Mouse (Mus musculus): ENCODE results near the gene Myl10. TPM values are rescaled to one million over a fixed set of nuclear protein-coding genes. Genes with fewer than 3 reads are reported as not detected.
"Not testable (repeated sequence)": the region's sequence is repeated elsewhere in the genome, so short reads cannot be mapped to it uniquely, and the experiment has no call there.

Gene Myl10
- total and polyA plus RNA-seq, 3 experiments, result not detected

- Histone ChIP-seq H3K36me3 (replicated peaks in 1 of 2; ENCODE audit: control insufficient read depth in 1 of 2, insufficient read depth in 1 of 2, low read length in 1 of 2) (no peaks in the 10 kb centered on the region), H3K9ac (ENCODE audit: insufficient read depth, low read depth) (no peak overlapping the region), H3K9me3 (replicated peaks; ENCODE audit: low read length) (peaks cover 10% of the 10 kb centered on the region), H3K4me1 (ENCODE audit: control insufficient read depth in 1 of 2, insufficient read depth in 2 of 2) (no peaks in the 10 kb centered on the region), H3K27ac (ENCODE audit: insufficient read depth, low read depth) (no peak overlapping the region), H3K79me2 (replicated peaks; ENCODE audit: control insufficient read depth, extremely low read depth, insufficient read depth, poor library complexity, severe bottlenecking) (no peaks in the 10 kb centered on the region), H3K4me3 (replicated peaks in 1 of 3; ENCODE audit: low read depth in 2 of 3, low read length in 2 of 3, poor library complexity in 1 of 3) (no peak overlapping the region), H3K4me2 (ENCODE audit: insufficient read depth, low read depth, poor library complexity, severe bottlenecking) (no peak overlapping the region), H3K27me3 (replicated peaks) (peaks cover 47% of the 10 kb centered on the region)
- in situ Hi-C loops (cut with MboI; ENCODE audit: low pct_ligation_motif_present, low pct_unique_long_range_greater_than_20kb, low sequenced_read_pairs) (no loop called here), dilution Hi-C loops (cut with MboI; ENCODE audit: extremely low pct_ligation_motif_present, extremely low pct_unique_long_range_greater_than_20kb, low sequenced_read_pairs) (no loop called here)
- DNase-seq (ENCODE audit: extremely low read depth), result no peak
- TF ChIP-seq CHD2 (IDR thresholded peaks at IDR 0.05; ENCODE audit: low read length), result no peak
- TF ChIP-seq USF2 (conservative IDR thresholded peaks at IDR 0.05; ENCODE audit: low read depth, low read length), result no peak
- no peak for TF ChIP-seq HCFC1 (IDR thresholded peaks at IDR 0.05; ENCODE audit: low read depth, low read length)
These were observed 24.6 kb downstream of the Myl10 start for GRCm38 (mm10) chr5:136717573-136717854.

GRCm38 (mm10) chr5:136718656-136719055 lies 25.7 kb downstream of the Myl10 start:
- Histone ChIP-seq H3K9ac (ENCODE audit: insufficient read depth, low read depth) (no peak overlapping the region), H3K79me2 (replicated peaks; ENCODE audit: control insufficient read depth, extremely low read depth, insufficient read depth, poor library complexity, severe bottlenecking) (no peaks in the 10 kb centered on the region), H3K4me1 (ENCODE audit: control insufficient read depth in 1 of 2, insufficient read depth in 2 of 2) (no peaks in the 10 kb centered on the region), H3K4me3 (replicated peaks in 1 of 3; ENCODE audit: low read depth in 2 of 3, low read length in 2 of 3, poor library complexity in 1 of 3) (no peak overlapping the region), H3K27ac (ENCODE audit: insufficient read depth, low read depth) (no peak overlapping the region), H3K27me3 (replicated peaks) (peaks cover 53% of the 10 kb centered on the region), H3K4me2 (ENCODE audit: insufficient read depth, low read depth, poor library complexity, severe bottlenecking) (no peak overlapping the region), H3K9me3 (replicated peaks; ENCODE audit: low read length) (peaks cover 11% of the 10 kb centered on the region), H3K36me3 (replicated peaks in 1 of 2; ENCODE audit: control insufficient read depth in 1 of 2, insufficient read depth in 1 of 2, low read length in 1 of 2) (no peaks in the 10 kb centered on the region)
- TF ChIP-seq CHD1 (IDR thresholded peaks at IDR 0.05; ENCODE audit: low read depth, low read length) (no peak), MAX (IDR thresholded peaks at IDR 0.05; ENCODE audit: low read length) (no peak), MEF2A (IDR thresholded peaks at IDR 0.05; ENCODE audit: borderline replicate concordance, low read depth, low read length) (no peak), TBP (conservative IDR thresholded peaks at IDR 0.05; ENCODE audit: low read depth, low read length) (no peak), CHD2 (IDR thresholded peaks at IDR 0.05; ENCODE audit: low read length) (no peak), USF1 (IDR thresholded peaks at IDR 0.05; ENCODE audit: low read depth, low read length) (no peak), POLR2AphosphoS2 (IDR thresholded peaks at IDR 0.05; ENCODE audit: low read depth, low read length) (no peak)
- no peak for DNase-seq (ENCODE audit: extremely low read depth)
- in situ Hi-C loops (cut with MboI; ENCODE audit: low pct_ligation_motif_present, low pct_unique_long_range_greater_than_20kb, low sequenced_read_pairs) (no loop called here), dilution Hi-C loops (cut with MboI; ENCODE audit: extremely low pct_ligation_motif_present, extremely low pct_unique_long_range_greater_than_20kb, low sequenced_read_pairs) (no loop called here)

- in situ Hi-C loops (cut with MboI; ENCODE audit: low pct_ligation_motif_present, low pct_unique_long_range_greater_than_20kb, low sequenced_read_pairs) (no loop called here), dilution Hi-C loops (cut with MboI; ENCODE audit: extremely low pct_ligation_motif_present, extremely low pct_unique_long_range_greater_than_20kb, low sequenced_read_pairs) (no loop called here)
- Histone ChIP-seq H3K9me3 (replicated peaks; ENCODE audit: low read length) (peaks cover 11% of the 10 kb centered on the region), H3K27me3 (replicated peaks) (peaks cover 42% of the 10 kb centered on the region), H3K9ac (ENCODE audit: insufficient read depth, low read depth) (no peak overlapping the region), H3K4me1 (ENCODE audit: control insufficient read depth in 1 of 2, insufficient read depth in 2 of 2) (no peaks in the 10 kb centered on the region), H3K36me3 (replicated peaks in 1 of 2; ENCODE audit: control insufficient read depth in 1 of 2, insufficient read depth in 1 of 2, low read length in 1 of 2) (no peaks in the 10 kb centered on the region), H3K27ac (ENCODE audit: insufficient read depth, low read depth) (no peak overlapping the region), H3K4me3 (replicated peaks in 1 of 3; ENCODE audit: low read depth in 2 of 3, low read length in 2 of 3, poor library complexity in 1 of 3) (no peak overlapping the region), H3K4me2 (ENCODE audit: insufficient read depth, low read depth, poor library complexity, severe bottlenecking) (no peak overlapping the region), H3K79me2 (replicated peaks; ENCODE audit: control insufficient read depth, extremely low read depth, insufficient read depth, poor library complexity, severe bottlenecking) (no peaks in the 10 kb centered on the region)
- DNase-seq (ENCODE audit: extremely low read depth), result no peak
- TF ChIP-seq HCFC1 (IDR thresholded peaks at IDR 0.05; ENCODE audit: low read depth, low read length), result no peak
- TF ChIP-seq CHD1 (IDR thresholded peaks at IDR 0.05; ENCODE audit: low read depth, low read length), result no peak
- no peak for TF ChIP-seq IRF4 (IDR thresholded peaks at IDR 0.05; ENCODE audit: low read depth, low read length)
- no peak for TF ChIP-seq SMC3 (IDR thresholded peaks at IDR 0.05; ENCODE audit: low read depth, low read length)
- TF ChIP-seq MXI1 (IDR thresholded peaks at IDR 0.05; ENCODE audit: low read depth, low read length), result no peak
- no peak for TF ChIP-seq KAT2A (IDR thresholded peaks at IDR 0.05; ENCODE audit: insufficient replicate concordance, low read length)
- no peak for TF ChIP-seq UBTF (IDR thresholded peaks at IDR 0.05; ENCODE audit: low read depth, low read length)
- TF ChIP-seq BHLHE40 (IDR thresholded peaks at IDR 0.05; ENCODE audit: low read depth, low read length), result no peak
- TF ChIP-seq MEF2A (IDR thresholded peaks at IDR 0.05; ENCODE audit: borderline replicate concordance, low read depth, low read length), result no peak
- TF ChIP-seq POLR2AphosphoS2 (IDR thresholded peaks at IDR 0.05; ENCODE audit: low read depth, low read length), result no peak
- no peak for TF ChIP-seq CHD2 (IDR thresholded peaks at IDR 0.05; ENCODE audit: low read length)
- TF ChIP-seq RCOR1 (conservative IDR thresholded peaks at IDR 0.05; ENCODE audit: low read depth, low read length), result no peak
- no peak for TF ChIP-seq PAX5 (IDR thresholded peaks at IDR 0.05; ENCODE audit: low read length)
These were observed 28.6 kb downstream of the Myl10 start for GRCm38 (mm10) chr5:136721596-136721995.

GRCm38 (mm10) chr5:136726271-136726670 lies 33.3 kb downstream of the Myl10 start:
- dilution Hi-C loops (cut with MboI; ENCODE audit: extremely low pct_ligation_motif_present, extremely low pct_unique_long_range_greater_than_20kb, low sequenced_read_pairs); DNase-seq (ENCODE audit: extremely low read depth): not testable (repeated sequence)

More at GRCm38 (mm10) chr5:136726271-136726670, 33.3 kb downstream of the Myl10 start:
- H3K79me2 ChIP-seq (replicated peaks; ENCODE audit: control insufficient read depth, extremely low read depth, insufficient read depth, poor library complexity, severe bottlenecking); H3K4me2 ChIP-seq (ENCODE audit: insufficient read depth, low read depth, poor library complexity, severe bottlenecking); in situ Hi-C loops (cut with MboI; ENCODE audit: low pct_ligation_motif_present, low pct_unique_long_range_greater_than_20kb, low sequenced_read_pairs); H3K4me3 ChIP-seq (replicated peaks in 1 of 3; ENCODE audit: low read depth in 2 of 3, low read length in 2 of 3, poor library complexity in 1 of 3); H3K36me3 ChIP-seq (replicated peaks in 1 of 2; ENCODE audit: control insufficient read depth in 1 of 2, insufficient read depth in 1 of 2, low read length in 1 of 2); H3K9ac ChIP-seq (ENCODE audit: insufficient read depth, low read depth); H3K27ac ChIP-seq (ENCODE audit: insufficient read depth, low read depth); H3K4me1 ChIP-seq (ENCODE audit: control insufficient read depth in 1 of 2, insufficient read depth in 2 of 2): not testable (repeated sequence)
- Histone ChIP-seq H3K9me3 (replicated peaks; ENCODE audit: low read length) (peaks cover 18% of the 10 kb centered on the region), H3K27me3 (replicated peaks) (peaks cover 28% of the 10 kb centered on the region)
